ENCODE assay signal across 10 mouse cellular contexts in the genomic region with DNA sequence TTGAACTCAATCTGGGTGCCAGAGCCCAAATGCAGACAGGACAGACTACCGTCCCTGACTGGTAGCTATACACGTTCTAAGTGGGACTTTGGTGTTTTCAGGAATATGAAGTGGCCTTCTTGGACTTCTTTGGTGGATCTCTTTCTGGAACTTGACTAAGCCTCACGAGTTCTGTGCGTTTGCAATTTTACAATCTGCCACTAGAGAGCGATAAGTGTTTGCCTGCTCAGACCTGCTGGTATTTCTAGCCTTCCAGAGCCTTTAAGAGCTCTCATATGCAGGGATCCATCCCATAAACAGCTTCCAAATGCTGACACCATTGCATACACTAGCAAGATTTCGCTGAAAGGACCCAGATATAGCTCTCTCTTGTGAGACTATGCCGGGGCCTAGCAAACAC. TPM values are rescaled to one million over a fixed set of nuclear protein-coding genes. Genes with fewer than 3 reads are reported as not detected.
DNase-seq lines count a peak whose midpoint lies in the region; ATAC-seq and TF ChIP-seq lines count a peak whose summit lies in the region.
"Not testable (repeated sequence)": the region's sequence is repeated elsewhere in the genome, so short reads cannot be mapped to it uniquely, and the experiment has no call there.
"Had no signal": no experiment of that assay in that cellular context is flagged by ENCODE, and none has a peak within 500 bp of the region (broad histone marks: within the 10 kb centered on the region; RNA-seq: fewer than 3 reads in every experiment).

No protein-coding gene starts in this region.

- not testable (repeated sequence) for H3K79me2 ChIP-seq in heart, adult 2 months (replicated peaks; ENCODE audit: control insufficient read depth, insufficient read depth, low read length)

- ATAC-seq in embryonic facial prominence, embryonic 11.5 days (replicated peaks; ENCODE audit: insufficient number of reproducible peaks, low FRiP score, low TSS enrichment, low read depth); kidney, postnatal 0 days (replicated peaks; ENCODE audit: low FRiP score, low read depth); limb, embryonic 11.5 days (ENCODE audit: insufficient number of reproducible peaks, low FRiP score, low TSS enrichment, low read depth): not testable (repeated sequence)
- peak; percentile 75; the same call in 1 of the 2 replicates for ATAC-seq in monocyte, adult 5-6 weeks (replicated peaks; ENCODE audit: insufficient number of reproducible peaks, low FRiP score, low TSS enrichment, poor library complexity, severe bottlenecking)

- WGBS in embryonic facial prominence, embryonic 11.5 days: 14% methylated on average over 7 of the region's 7 CpGs
- 8% methylated on average over 7 of the region's 7 CpGs for WGBS in heart, adult 2 months
- 21% methylated on average over 7 of the region's 7 CpGs for whole genome bisulfite sequencing in kidney, postnatal 0 days
- 19% methylated on average over 7 of the region's 7 CpGs for WGBS in limb, embryonic 11.5 days

- peak; percentile 66 for DNase-seq in ES-CJ7 (ENCODE audit: low read depth, low spot score)
- DNase-seq in brain, embryonic 18.5 days (ENCODE audit: low read depth, low spot score): peak; percentile 64
- DNase-seq in embryonic facial prominence, embryonic 11.5 days (ENCODE audit: low spot score): peak; percentile 76
- DNase-seq in heart, adult 2 months: peak in 1 of 2 experiments; percentile 49
- DNase-seq in kidney, postnatal 0 days (ENCODE audit: low spot score): peak; percentile 88
- peak; percentile 63 for DNase-seq in limb, embryonic 11.5 days (ENCODE audit: low spot score)

- not testable (repeated sequence) for H3K9me3 ChIP-seq in embryonic facial prominence, embryonic 11.5 days (replicated peaks; ENCODE audit: control insufficient read depth, low read length); kidney, postnatal 0 days (replicated peaks; ENCODE audit: low read length); limb, embryonic 11.5 days (ENCODE audit: control insufficient read depth, low read length)

- H3K36me3 ChIP-seq in embryonic facial prominence, embryonic 11.5 days (replicated peaks; ENCODE audit: control insufficient read depth, insufficient read depth, low read depth, low read length); heart, adult 2 months (ENCODE audit: control insufficient read depth, insufficient read depth, low read length); kidney, postnatal 0 days (ENCODE audit: insufficient read depth, low read length); limb, embryonic 11.5 days (ENCODE audit: control insufficient read depth, insufficient read depth, low read length); testis, adult 2 months (ENCODE audit: control insufficient read depth, insufficient read depth, low read length): not testable (repeated sequence)

- TF ChIP-seq CTCF in heart, adult 2 months (IDR thresholded peaks at IDR 0.05): peak; percentile 85
- peak; percentile 85 for TF ChIP-seq CTCF in kidney, postnatal 0 days (IDR thresholded peaks at IDR 0.05; ENCODE audit: low read depth)
- TF ChIP-seq CTCF in testis, adult 2 months (IDR thresholded peaks at IDR 0.05; ENCODE audit: control insufficient read depth, insufficient read depth, insufficient replicate concordance, low read depth, low read length): peak; percentile 18; the same call in 1 of the 2 replicates

- TF ChIP-seq POLR2A in heart, adult 2 months (IDR thresholded peaks at IDR 0.05; ENCODE audit: insufficient read depth, low read depth, low read length); testis, adult 2 months (IDR thresholded peaks at IDR 0.05; ENCODE audit: control insufficient read depth, low read depth, low read length): not testable (repeated sequence)

- H3K4me1 ChIP-seq in embryonic facial prominence, embryonic 11.5 days (ENCODE audit: control insufficient read depth, insufficient read depth, low read length); heart, adult 2 months (ENCODE audit: control insufficient read depth, insufficient read depth, low read length); kidney, postnatal 0 days (replicated peaks; ENCODE audit: insufficient read depth, low read length); limb, embryonic 11.5 days (ENCODE audit: control insufficient read depth, insufficient read depth, low read length); testis, adult 2 months (ENCODE audit: control insufficient read depth, insufficient read depth, low read length): not testable (repeated sequence)

- TF ChIP-seq EP300 in heart, adult 2 months (IDR thresholded peaks at IDR 0.05; ENCODE audit: insufficient read depth, low read depth, low read length): not testable (repeated sequence)

- not testable (repeated sequence) for H3K27ac ChIP-seq in embryonic facial prominence, embryonic 11.5 days (replicated peaks; ENCODE audit: low read depth, low read length); heart, adult 2 months; kidney, postnatal 0 days; limb, embryonic 11.5 days (replicated peaks; ENCODE audit: low read depth, low read length); testis, adult 2 months (ENCODE audit: control insufficient read depth, insufficient read depth, low read depth, low read length)

- H3K4me2 ChIP-seq in embryonic facial prominence, embryonic 11.5 days (ENCODE audit: low read depth, low read length); kidney, postnatal 0 days (ENCODE audit: low read length); limb, embryonic 11.5 days (ENCODE audit: low read depth, severe bottlenecking): not testable (repeated sequence)

- H3K4me3 ChIP-seq in embryonic facial prominence, embryonic 11.5 days (ENCODE audit: low read depth, low read length); heart, adult 2 months; kidney, postnatal 0 days (replicated peaks; ENCODE audit: low read depth, low read length); limb, embryonic 11.5 days (ENCODE audit: low read depth, low read length); testis, adult 2 months (ENCODE audit: control insufficient read depth, low read depth, low read length): not testable (repeated sequence)

- H3K9ac ChIP-seq in embryonic facial prominence, embryonic 11.5 days (replicated peaks; ENCODE audit: low read length); heart, adult 2 months (ENCODE audit: low read depth, low read length); kidney, postnatal 0 days (ENCODE audit: low read depth, low read length); limb, embryonic 11.5 days (ENCODE audit: low read length): not testable (repeated sequence)

- H3K27me3 ChIP-seq in embryonic facial prominence, embryonic 11.5 days (ENCODE audit: control insufficient read depth, insufficient read depth, low read length); heart, adult 2 months (ENCODE audit: control insufficient read depth, insufficient read depth, low read length); kidney, postnatal 0 days (ENCODE audit: insufficient read depth, low read length); limb, embryonic 11.5 days (ENCODE audit: control insufficient read depth, insufficient read depth, low read length); testis, adult 2 months (ENCODE audit: control insufficient read depth, insufficient read depth, low read length): not testable (repeated sequence)

- intact Hi-C loops in heart, adult 2 months (cut with DNase I): not testable (repeated sequence)

RNA-seq across cellular contexts. Expression of gene Mpc1, which starts 18.1 kb away (rescaled TPM):
- polyA plus RNA-seq in embryonic facial prominence, embryonic 11.5 days (2014; fragmentation: Nextera tagmentation; extraction: Ambion mirVana): 106 and 124 TPM in 2 replicates
- total RNA-seq in heart, adult 2 months (2021): 100 to 1,000 TPM; 699 to 921 TPM
- 643 and 921 TPM in 2 replicates for polyA plus RNA-seq in heart, adult 2 months (2012; rRNA removed)
- polyA plus RNA-seq in kidney, postnatal 0 days (2015; fragmentation: Nextera tagmentation; extraction: Ambion mirVana): 444 and 498 TPM in 2 replicates
- 95.1 and 96.4 TPM in 2 replicates for polyA plus RNA-seq in limb, embryonic 11.5 days (2014; fragmentation: Nextera tagmentation; extraction: Ambion mirVana)
- 48.2 to 112 TPM (median 78.5 TPM) in 3 replicates for total RNA-seq in monocyte, adult 5-6 weeks (2017)
- polyA plus RNA-seq in testis, adult 2 months (2012; rRNA removed): 36.7 and 42.3 TPM in 2 replicates

RNA-seq across cellular contexts. Expression of gene Ccr6, which starts 28.8 kb away (rescaled TPM):
- polyA plus RNA-seq in embryonic facial prominence, embryonic 11.5 days (2014; fragmentation: Nextera tagmentation; extraction: Ambion mirVana): not detected in 2 replicates
- not detected for total RNA-seq in heart, adult 2 months (2021)
- polyA plus RNA-seq in heart, adult 2 months (2012; rRNA removed): 0.56 and 0.62 TPM in 2 replicates
- polyA plus RNA-seq in kidney, postnatal 0 days (2015; fragmentation: Nextera tagmentation; extraction: Ambion mirVana): not detected in 2 replicates
- not detected in 2 replicates for polyA plus RNA-seq in limb, embryonic 11.5 days (2014; fragmentation: Nextera tagmentation; extraction: Ambion mirVana)
- 8.5 to 10.9 TPM (median 9.5 TPM) in 3 replicates for total RNA-seq in monocyte, adult 5-6 weeks (2017)
- polyA plus RNA-seq in testis, adult 2 months (2012; rRNA removed): 14.2 and 15.7 TPM in 2 replicates
- polyA plus RNA-seq: heart, embryonic 14.5 days; liver, embryonic 12.5 days had no signal

RNA-seq across cellular contexts. Expression of gene Sft2d1, which starts 46.3 kb away (rescaled TPM):
- 47.5 and 48.3 TPM in 2 replicates for polyA plus RNA-seq in embryonic facial prominence, embryonic 11.5 days (2014; fragmentation: Nextera tagmentation; extraction: Ambion mirVana)
- 10 to 100 TPM; 13.3 to 17.6 TPM for total RNA-seq in heart, adult 2 months (2021)
- polyA plus RNA-seq in heart, adult 2 months (2012; rRNA removed): 32.2 and 34.2 TPM in 2 replicates
- 93.3 and 102 TPM in 2 replicates for polyA plus RNA-seq in kidney, postnatal 0 days (2015; fragmentation: Nextera tagmentation; extraction: Ambion mirVana)
- 43.0 and 43.4 TPM in 2 replicates for polyA plus RNA-seq in limb, embryonic 11.5 days (2014; fragmentation: Nextera tagmentation; extraction: Ambion mirVana)
- 69.2 to 137 TPM (median 73.1 TPM) in 3 replicates for total RNA-seq in monocyte, adult 5-6 weeks (2017)
- polyA plus RNA-seq in testis, adult 2 months (2012; rRNA removed): 34.6 and 40.9 TPM in 2 replicates

Comparison
In these comparisons a context has a peak if more than half of its experiments do, and no peak if none do; other contexts are left out.
1. CTCF ChIP-seq: peak in every context shown above with its lines; median percentile 85 in heart, adult 2 months; 85 in kidney, postnatal 0 days; 18 in testis, adult 2 months.